Mouse (Mus musculus) heart, postnatal 0 days (tissue): ENCODE results near the gene Plpp7. TPM values are rescaled to one million over a fixed set of nuclear protein-coding genes. Genes with fewer than 3 reads are reported as not detected.

Experiments used
- ATAC-seq: fragments of 200-750 bp; cut with Nextera tagmentation; 2 replicates; pipeline ENCODE4 v1.8.0; 2017; ENCODE audit warnings: low read depth, moderate number of reproducible peaks, moderate library complexity; ENCODE audit not compliant: insufficient read depth
- DNase-seq: peaks from one replicate; pipeline ENCODE4 v3.0.0-alpha.2; 2016; ENCODE audit warnings: low spot score
- H3K27ac ChIP-seq: fragments of 300-500 bp; sonication (generic); 2 replicates; pipeline ENCODE4 v1.5.1; 2014; ENCODE audit warnings: low read depth, mild to moderate bottlenecking
- H3K27me3 ChIP-seq: fragments of 300-500 bp; sonication (generic); 2 replicates; pipeline ENCODE4 v1.6.1; 2014; ENCODE audit warnings: low read length, mixed read lengths; ENCODE audit not compliant: control insufficient read depth, insufficient read depth
- H3K36me3 ChIP-seq: fragments of 300-500 bp; sonication (generic); replicated peaks from 2 replicates; pipeline ENCODE4 v1.6.1; 2014; ENCODE audit warnings: low read length, mixed read lengths; ENCODE audit not compliant: control insufficient read depth, insufficient read depth
- H3K4me1 ChIP-seq: fragments of 300-500 bp; sonication (generic); 2 replicates; pipeline ENCODE4 v1.6.1; 2014; ENCODE audit warnings: antibody characterized with exemption; ENCODE audit not compliant: control insufficient read depth, insufficient read depth
- H3K4me2 ChIP-seq: fragments of 300-500 bp; sonication (generic); 2 replicates; pipeline ENCODE4 v1.6.1; 2014; ENCODE audit warnings: low read depth, mild to moderate bottlenecking, low read length, moderate library complexity
- H3K4me3 ChIP-seq: fragments of 300-500 bp; sonication (generic); 2 replicates; pipeline ENCODE4 v1.5.1; 2014; ENCODE audit warnings: low read depth, low read length
- H3K9ac ChIP-seq: fragments of 300-500 bp; sonication (generic); replicated peaks from 2 replicates; pipeline ENCODE4 v1.6.1; 2014; ENCODE audit warnings: low read depth, low read length, mixed read lengths
- H3K9me3 ChIP-seq: fragments of 300-500 bp; sonication (generic); replicated peaks from 2 replicates; pipeline ENCODE4 v1.6.1; 2016; ENCODE audit warnings: low read length; ENCODE audit not compliant: control insufficient read depth
- CTCF ChIP-seq: IDR thresholded peaks from 2 replicates; pipeline ENCODE4 v1.5.1; 2016; ENCODE audit warnings: antibody characterized with exemption, control low read depth, low read depth
- EP300 ChIP-seq: IDR thresholded peaks from 2 replicates; pipeline ENCODE4 v1.6.1; 2016; ENCODE audit warnings: antibody characterized with exemption, low read depth
- WGBS: fragments of 180-500 bp; shearing (Covaris S2); extraction: QIAGEN DNeasy Blood & Tissue Kit; methylation state at CpG from one replicate; pipeline ENCODE4 v1.1.7; 2014; 5-methylcytosine and 5-hydroxymethylcytosine counted together
- polyA plus RNA-seq: library from polyadenylated mRNA; unstranded; fragments of >200 nt; fragmentation: Nextera tagmentation; extraction: Ambion mirVana; gene quantifications from 2 replicates; pipeline ENCODE4 v1.2.1, GENCODE M21; 2015
- total RNA-seq: library from RNA; depleted of rRNA; stranded (reverse); fragments of >200 nt; gene quantifications from 2 replicates; pipeline ENCODE4 v1.2.3, GENCODE M21; 2014; ENCODE audit warnings: low replicate concordance

Plpp7 gene
- total and polyA plus RNA-seq, 2 experiments from 2014 or later = 24.0 to 56.3 TPM

DNA sequence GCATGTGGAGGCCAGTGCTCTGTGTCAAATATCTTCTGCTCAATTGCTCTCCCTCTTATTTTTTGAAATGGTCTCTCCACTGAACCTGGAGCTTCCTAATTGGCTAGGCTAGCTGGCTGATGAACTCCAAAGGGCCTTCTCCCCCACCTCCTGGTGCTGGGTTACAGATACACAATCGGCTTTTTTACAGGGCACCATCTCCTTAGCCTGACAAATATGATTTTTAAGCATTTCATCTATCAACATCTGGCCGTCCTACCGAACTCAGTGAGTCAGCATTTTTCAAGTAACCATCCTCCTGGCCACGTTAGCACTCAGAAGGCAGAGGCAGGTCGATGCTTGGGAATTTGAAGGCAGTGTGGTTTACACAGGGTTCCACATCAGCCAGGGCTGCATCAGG, 49.3 kb downstream of the Plpp7 start:
- Histone ChIP-seq H3K27ac (no peak overlapping the region), H3K4me2 (no peak overlapping the region), H3K27me3 (no peaks in the 10 kb centered on the region), H3K36me3 (no peaks in the 10 kb centered on the region), H3K4me3 (no peak overlapping the region), H3K9me3 (no peaks in the 10 kb centered on the region), H3K9ac (no peak overlapping the region), H3K4me1 (no peaks in the 10 kb centered on the region)
- WGBS = 73% methylated on average over 5 of the region's 5 CpGs
- no peak for DNase-seq
- ATAC-seq = no peak
- TF ChIP-seq EP300 (no peak), CTCF (no peak)

DNA sequence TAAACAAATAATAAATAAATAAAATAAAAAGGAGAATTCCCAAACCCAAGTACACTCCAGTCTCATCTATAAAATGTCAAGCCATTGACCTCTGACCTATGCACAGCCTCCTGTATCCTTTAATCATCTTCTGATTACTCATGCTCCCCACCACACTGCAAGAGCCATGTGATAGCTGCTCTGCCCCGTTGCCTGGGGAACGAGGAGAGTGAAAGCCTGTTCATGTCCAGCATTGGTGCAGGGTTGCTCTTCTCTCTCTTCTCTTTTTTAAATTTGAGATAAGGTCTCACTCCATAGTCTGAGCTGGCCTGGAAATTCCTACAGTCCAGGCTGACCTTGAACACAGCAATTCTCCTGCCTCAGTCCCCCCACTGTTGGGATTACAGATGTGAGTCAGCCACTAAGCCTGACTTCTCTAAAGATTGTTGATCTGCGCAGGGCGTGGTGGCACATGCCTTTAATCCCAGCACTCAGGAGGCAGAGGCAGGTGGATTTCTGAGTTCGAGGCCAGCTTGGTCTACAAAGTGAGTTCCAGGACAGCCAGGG, 51.4 kb downstream of the Plpp7 start:
- ATAC-seq = no peak
- 75% methylated on average over 5 of the region's 5 CpGs for WGBS

DNA sequence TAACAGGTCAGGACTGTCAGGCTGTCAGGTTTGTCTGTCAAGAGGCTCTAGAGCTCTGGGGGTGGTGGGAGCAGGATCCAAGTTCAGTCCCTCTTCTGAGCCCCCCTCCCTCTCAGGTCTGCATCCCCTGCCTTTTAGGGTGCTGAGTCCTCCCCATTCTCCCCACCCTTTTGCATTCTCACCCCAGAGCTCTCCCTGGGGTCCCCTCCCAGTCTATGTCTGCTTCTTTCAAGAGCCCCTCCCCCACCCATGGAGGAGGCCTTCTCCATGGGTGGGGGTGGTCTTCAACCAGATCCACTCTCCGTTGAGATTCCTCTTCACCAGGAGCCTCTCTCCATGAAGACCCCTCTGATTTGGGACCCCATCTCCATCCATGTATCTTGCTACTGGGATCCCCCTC, 54.8 kb downstream of the Plpp7 start:
- ATAC-seq (no peak), DNase-seq (no peak)
- H3K27me3 ChIP-seq = no peaks in the 10 kb centered on the region
- WGBS = 35% methylated on average over 1 of the region's 1 CpGs
- H3K9ac ChIP-seq = no peak overlapping the region
- H3K4me2 ChIP-seq = no peak overlapping the region
- no peaks in the 10 kb centered on the region for H3K36me3 ChIP-seq
- peak overlapping the region; percentile 97; the same call in 1 of the 2 replicates for H3K27ac ChIP-seq
- TF ChIP-seq CTCF (no peak), EP300 (no peak)
- H3K4me1 ChIP-seq = peaks cover 27% of the 10 kb centered on the region
- H3K4me3 ChIP-seq = no peak overlapping the region
- H3K9me3 ChIP-seq = no peaks in the 10 kb centered on the region

More for the DNA sequence above, 51.4 kb downstream of the Plpp7 start:
- H3K9ac ChIP-seq = no peak overlapping the region
- H3K27ac ChIP-seq = no peak overlapping the region
- H3K4me1 ChIP-seq = no peaks in the 10 kb centered on the region
- TF ChIP-seq CTCF (no peak), EP300 (no peak)
- H3K4me3 ChIP-seq = no peak overlapping the region
- H3K36me3 ChIP-seq = no peaks in the 10 kb centered on the region
- no peak overlapping the region for H3K4me2 ChIP-seq
- no peak for DNase-seq
- H3K9me3 ChIP-seq = no peaks in the 10 kb centered on the region
- no peaks in the 10 kb centered on the region for H3K27me3 ChIP-seq

DNA sequence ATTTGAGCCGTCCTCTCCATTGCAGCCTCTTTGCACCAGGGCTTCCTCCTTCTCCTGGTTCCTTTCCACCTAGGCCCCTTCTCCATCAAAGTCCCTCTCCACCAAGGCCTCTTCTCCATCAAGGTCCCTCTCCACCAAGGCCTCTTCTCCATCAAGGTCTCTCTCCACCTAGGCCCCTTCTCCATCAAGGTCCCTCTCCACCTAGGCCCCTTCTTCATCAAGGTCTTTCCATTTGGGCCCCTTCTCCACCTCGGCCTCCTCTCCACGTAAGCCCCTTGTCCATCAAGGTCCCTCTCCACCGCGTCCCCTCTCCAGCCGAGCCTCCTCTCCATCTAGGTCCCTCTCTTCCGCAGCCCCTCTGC, 55.2 kb downstream of the Plpp7 start:
- ATAC-seq (no peak), DNase-seq (no peak)
- no peaks in the 10 kb centered on the region for H3K36me3 ChIP-seq
- peak overlapping the region; percentile 98 for H3K9ac ChIP-seq
- H3K4me2 ChIP-seq = peak overlapping the region; percentile 73
- TF ChIP-seq EP300 = no peak
- TF ChIP-seq CTCF = no peak
- peaks cover 31% of the 10 kb centered on the region for H3K4me1 ChIP-seq
- H3K4me3 ChIP-seq = peak overlapping the region; percentile 84
- no peaks in the 10 kb centered on the region for H3K9me3 ChIP-seq
- H3K27ac ChIP-seq = peak overlapping the region; percentile 97
- WGBS = 8% methylated on average over 7 of the region's 7 CpGs
- no peaks in the 10 kb centered on the region for H3K27me3 ChIP-seq

DNA sequence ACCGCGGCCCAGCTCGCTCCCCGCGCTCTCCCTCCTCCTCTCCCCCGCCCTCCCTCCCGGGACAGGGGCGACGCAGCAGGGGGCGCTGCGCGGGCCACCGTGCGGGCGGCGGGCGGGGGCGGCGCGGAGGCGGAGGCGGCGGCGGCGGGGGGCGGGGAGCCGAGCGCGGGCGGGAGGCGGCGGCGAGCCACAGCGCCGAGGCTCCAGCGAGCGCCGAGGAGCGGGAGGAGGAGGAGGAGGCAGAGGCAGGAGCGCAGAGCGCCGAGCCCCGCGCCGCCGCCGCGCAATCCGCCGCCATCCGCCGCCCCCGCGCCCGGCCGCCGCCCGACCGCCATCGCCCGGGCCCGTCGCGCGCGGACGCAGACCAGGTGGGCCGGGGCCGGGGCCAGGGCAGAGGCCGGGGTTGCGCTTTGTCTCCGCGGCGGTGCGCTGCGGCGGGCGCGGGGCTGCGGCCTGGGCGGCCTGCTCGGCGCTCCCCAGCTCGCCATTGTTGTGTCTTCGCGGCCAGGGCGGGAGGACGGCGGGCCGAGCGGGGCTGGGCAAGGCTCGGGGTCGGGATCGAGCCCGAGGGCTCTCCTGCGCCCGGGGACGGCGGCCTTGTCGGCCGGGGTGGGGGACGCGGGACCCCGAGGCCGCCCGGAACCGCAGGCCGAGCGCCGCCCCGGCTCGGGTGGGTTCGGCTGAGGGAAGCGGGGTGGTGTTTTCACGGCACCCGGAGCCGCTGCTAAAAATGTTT, 55.8 kb downstream of the Plpp7 start, which contains the start of gene Prrc2b:
Gene Prrc2b, plus strand, starts transcription at position 159 of the 736 bp plus-strand sequence.
- ATAC-seq = peak; percentile 69
- under 1% methylated on average over 65 of the region's 117 CpGs for WGBS
- Histone ChIP-seq H3K27me3 (no peaks in the 10 kb centered on the region), H3K36me3 (no peaks in the 10 kb centered on the region), H3K4me3 (peak within 1 kb of the TSS; percentile 84), H3K4me1 (peaks cover 37% of the 10 kb centered on the region), H3K27ac (peak within 1 kb of the TSS; percentile 97), H3K4me2 (peak within 1 kb of the TSS; percentile 73), H3K9me3 (no peaks in the 10 kb centered on the region), H3K9ac (peak within 1 kb of the TSS; percentile 98)
- TF ChIP-seq EP300 (no peak), CTCF (peak; percentile 38)
- DNase-seq = peak; percentile 59
